Mouse (Mus musculus): Measurements from ENCODE around the gene Pigm.

Pigm gene

DNA sequence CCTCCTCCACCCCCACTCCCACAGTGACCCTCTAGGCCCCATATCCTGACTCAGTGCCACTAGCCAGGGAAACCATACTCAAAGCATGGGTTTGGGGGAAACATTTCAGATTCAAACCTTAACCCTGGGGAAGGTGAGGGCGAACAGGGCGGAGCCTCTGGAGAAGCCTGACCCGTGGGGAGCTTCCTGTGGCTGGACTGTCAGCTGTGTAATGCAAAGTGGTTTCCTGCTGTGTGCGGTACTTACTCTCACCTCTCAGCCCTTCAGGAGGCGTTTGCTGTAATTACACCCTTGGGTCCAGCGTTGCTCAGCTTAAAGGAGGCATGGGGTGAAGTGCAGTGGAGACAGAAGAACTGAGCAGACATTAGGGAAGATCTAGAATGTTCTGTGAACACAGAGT, 41.8 kb downstream of the Pigm start:
- no peak for DNase-seq

GRCm38 (mm10) chr1:172418642-172419041, 42.3 kb downstream of the Pigm start:
- no peak for DNase-seq

DNA sequence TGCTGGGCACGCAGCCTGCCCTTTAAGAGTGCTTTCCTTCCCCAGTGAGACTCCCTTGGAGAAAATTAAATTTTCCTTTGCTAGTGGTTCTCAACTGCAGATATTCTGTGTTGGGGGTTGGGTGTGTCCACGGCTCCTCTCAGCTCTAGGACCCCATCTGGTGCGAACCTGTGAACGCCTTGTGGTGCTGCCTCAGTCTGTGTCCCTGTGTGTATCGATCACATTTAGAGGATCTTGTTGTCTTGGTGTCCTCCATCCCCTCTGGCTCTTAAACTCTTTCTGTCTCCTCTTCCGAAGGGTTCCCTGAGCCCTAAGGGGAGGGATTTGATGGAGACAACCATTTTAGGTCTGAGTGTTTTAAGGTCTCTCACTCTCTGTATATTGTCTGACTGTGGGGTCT, 43.8 kb downstream of the Pigm start:
- no peak for DNase-seq

DNA sequence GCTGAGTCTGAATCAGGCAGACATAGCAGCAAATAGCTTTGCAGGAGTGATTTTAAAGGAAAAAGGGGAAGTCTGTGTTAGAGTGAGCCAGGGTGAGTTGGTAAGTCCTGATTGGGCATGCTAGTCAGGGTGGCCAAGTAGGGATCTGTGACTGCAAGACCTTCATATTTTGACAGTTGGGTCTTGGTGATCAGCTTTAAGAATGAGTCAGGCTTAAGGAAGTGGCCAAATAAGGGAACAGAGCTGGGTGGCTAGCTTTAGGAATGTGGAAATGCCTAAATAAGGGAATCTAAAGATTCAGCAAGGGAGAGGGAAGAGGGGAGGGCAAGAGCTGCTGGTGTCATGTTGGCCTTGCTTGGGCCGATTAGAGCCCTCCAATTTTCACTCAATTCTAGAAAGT, 47.0 kb downstream of the Pigm start:
- no peak for DNase-seq

GRCm38 (mm10) chr1:172426419-172426818, 50.1 kb downstream of the Pigm start:
- no peak for DNase-seq

- no peak for DNase-seq
These were observed 51.5 kb downstream of the Pigm start for GRCm38 (mm10) chr1:172427841-172428240.

DNA sequence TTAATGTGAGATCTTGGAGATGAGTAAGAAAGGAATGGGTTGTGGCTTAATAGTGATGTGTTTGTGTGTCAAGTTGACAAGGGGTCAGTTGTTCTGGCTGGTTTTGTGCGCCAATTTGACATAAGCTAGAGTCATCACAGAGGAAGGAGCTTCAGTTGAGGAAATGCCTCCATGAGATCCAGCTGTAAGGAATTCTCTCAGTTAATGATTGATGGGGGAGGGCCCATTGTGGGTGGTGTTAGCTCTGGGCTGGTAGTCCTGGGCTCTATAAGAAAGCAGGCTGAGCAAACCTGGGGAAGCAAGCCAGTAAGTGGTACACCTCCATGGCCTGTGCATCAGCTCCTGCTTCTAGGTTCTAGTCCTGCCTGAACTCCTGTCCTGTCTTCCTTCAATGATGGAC, 52.3 kb downstream of the Pigm start:
- DNase-seq, result no peak

DNA sequence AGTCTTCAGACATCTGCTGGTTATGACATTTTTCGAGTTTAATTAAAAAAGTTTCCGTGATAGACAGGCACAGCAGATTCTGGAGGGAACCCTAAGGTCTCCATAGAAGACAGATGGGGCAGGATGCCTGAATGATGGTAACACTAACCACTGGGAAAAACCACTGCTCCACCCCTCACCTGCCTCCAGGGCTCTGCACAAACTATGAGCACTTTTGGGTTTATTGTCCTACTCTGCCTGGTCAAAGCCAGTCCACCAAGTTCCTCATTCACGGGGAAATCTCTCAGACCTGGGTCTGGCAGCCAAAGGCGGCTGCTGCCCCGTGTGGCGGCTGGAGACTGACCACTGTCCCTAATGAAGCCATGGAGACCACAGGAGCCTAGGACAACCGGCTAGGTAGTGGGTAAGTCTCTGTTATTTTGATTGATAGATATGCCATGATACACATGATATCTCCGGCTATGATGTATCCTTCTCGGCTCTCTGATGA, 54.4 kb downstream of the Pigm start:
- no peak for DNase-seq

- peak; percentile 55 for DNase-seq
These were observed 55.7 kb downstream of the Pigm start for GRCm38 (mm10) chr1:172431836-172432586.

GRCm38 (mm10) chr1:172432587-172432955, 56.2 kb downstream of the Pigm start:
- DNase-seq, result no peak

DNA sequence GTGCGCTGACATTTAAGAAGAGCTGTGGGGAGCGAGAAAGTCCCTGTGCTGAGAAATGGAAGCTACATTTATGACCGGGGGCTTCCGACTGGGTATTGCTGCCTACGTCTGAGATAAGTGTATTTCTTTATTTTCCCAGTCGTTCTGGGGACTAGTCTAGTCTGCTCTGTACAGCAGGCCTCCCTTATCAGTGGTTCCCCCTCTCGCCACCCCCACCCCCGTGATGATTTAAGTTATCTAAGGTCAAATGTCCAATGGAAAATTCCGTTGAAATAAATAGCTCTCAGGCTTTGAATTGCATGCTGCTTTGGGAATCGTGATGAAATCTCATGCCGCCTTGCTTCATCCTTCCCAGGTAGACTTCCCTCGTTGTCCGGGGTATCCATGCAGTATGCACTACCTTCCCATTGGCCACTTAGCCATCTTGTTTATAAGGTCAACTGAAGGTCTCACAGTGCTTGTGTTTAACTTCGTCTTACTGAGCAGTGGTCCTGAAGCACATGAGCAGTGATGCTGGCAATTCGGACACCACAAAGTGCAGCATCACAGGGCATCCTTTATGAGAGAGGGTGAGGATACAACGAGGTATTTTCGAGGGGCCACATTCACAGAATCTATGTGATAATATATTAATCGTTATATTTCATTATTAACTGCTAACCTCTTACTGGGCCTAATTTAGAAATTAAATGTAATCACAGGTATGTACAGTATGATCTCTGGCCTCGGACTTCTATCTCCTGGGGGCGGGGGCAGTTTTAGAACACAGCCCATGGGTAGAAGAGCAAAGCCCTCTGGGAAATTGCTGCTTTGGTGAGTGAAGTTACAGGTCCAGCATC, 56.9 kb downstream of the Pigm start:
- no peak for DNase-seq
